Mouse (Mus musculus): ENCODE data around the gene Cd27. TPM values are rescaled to one million over a fixed set of nuclear protein-coding genes. Genes with fewer than 3 reads are reported as not detected.

Cd27 gene
- polyA plus RNA-seq, 1 experiment from 2014 or later, result 0.24 TPM

DNA sequence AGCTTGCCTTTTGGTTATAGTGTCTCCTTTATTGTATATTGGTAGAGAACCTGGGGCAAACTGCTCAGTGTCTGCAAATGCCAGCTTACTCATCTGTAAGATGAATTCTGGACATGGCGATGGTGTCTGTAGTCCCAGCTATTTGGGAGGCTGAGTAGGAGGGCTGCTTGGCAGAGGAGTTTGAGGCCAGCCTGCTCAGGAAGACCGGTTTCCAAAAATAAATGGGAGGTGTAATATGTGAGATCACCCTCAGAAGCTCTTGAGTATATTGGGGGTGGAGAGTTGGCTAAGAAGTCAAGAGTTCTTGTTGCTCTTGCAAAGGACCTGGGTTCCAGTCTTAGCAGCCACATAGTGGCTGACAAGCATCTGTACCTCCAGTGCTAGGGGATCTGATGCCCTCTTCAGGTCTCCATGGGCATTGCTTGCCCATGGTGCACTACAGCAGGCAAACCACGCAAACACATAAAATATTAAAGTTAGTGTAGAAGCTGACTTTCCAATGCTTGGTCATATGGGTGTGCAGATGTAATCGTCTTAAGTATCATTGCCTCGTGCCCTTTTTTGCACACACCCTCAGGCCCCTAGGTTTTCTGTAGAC lies 11.2 kb downstream of the Cd27 start:
- Histone ChIP-seq H3K9me3 (replicated peaks; ENCODE audit: control insufficient read depth, low read length) (no peaks in the 10 kb centered on the region), H3K27me3 (replicated peaks; ENCODE audit: control insufficient read depth, insufficient read depth, low read length) (no peaks in the 10 kb centered on the region), H3K9ac (ENCODE audit: low read length) (no peak overlapping the region), H3K36me3 (ENCODE audit: control insufficient read depth, insufficient read depth, low read length) (no peaks in the 10 kb centered on the region), H3K4me3 (ENCODE audit: low read depth, low read length) (no peak overlapping the region), H3K4me1 (ENCODE audit: control insufficient read depth, insufficient read depth, low read length) (no peaks in the 10 kb centered on the region), H3K4me2 (ENCODE audit: low read length) (no peak overlapping the region), H3K27ac (ENCODE audit: low read depth, low read length) (no peak overlapping the region)
- WGBS, result 80% methylated on average over 5 of the region's 5 CpGs
- ATAC-seq (no peak), DNase-seq (ENCODE audit: low spot score) (no peak)

GRCm38 (mm10) chr6:125222577-125222976 lies 14.2 kb downstream of the Cd27 start:
- H3K9ac ChIP-seq (ENCODE audit: low read length), result no peak overlapping the region
- WGBS, result 80% methylated on average over 3 of the region's 3 CpGs
- H3K4me2 ChIP-seq (ENCODE audit: low read length), result no peak overlapping the region
- H3K4me1 ChIP-seq (ENCODE audit: control insufficient read depth, insufficient read depth, low read length), result no peaks in the 10 kb centered on the region
- no peaks in the 10 kb centered on the region for H3K36me3 ChIP-seq (ENCODE audit: control insufficient read depth, insufficient read depth, low read length)
- ATAC-seq (no peak), DNase-seq (ENCODE audit: low spot score) (no peak)
- no peak overlapping the region for H3K4me3 ChIP-seq (ENCODE audit: low read depth, low read length)
- H3K9me3 ChIP-seq (replicated peaks; ENCODE audit: control insufficient read depth, low read length), result no peaks in the 10 kb centered on the region
- no peak overlapping the region; the same call in 1 of the 2 replicates for H3K27ac ChIP-seq (ENCODE audit: low read depth, low read length)
- no peaks in the 10 kb centered on the region for H3K27me3 ChIP-seq (replicated peaks; ENCODE audit: control insufficient read depth, insufficient read depth, low read length)

- no peak for DNase-seq (ENCODE audit: low spot score)
Observed at GRCm38 (mm10) chr6:125222146-125222545, 14.7 kb downstream of the Cd27 start.

GRCm38 (mm10) chr6:125221115-125221745 lies 15.6 kb downstream of the Cd27 start:
- H3K27ac ChIP-seq (ENCODE audit: low read depth, low read length), result no peak overlapping the region
- H3K9me3 ChIP-seq (replicated peaks; ENCODE audit: control insufficient read depth, low read length), result no peaks in the 10 kb centered on the region
- WGBS, result 88% methylated on average over 20 of the region's 20 CpGs
- H3K4me2 ChIP-seq (ENCODE audit: low read length), result no peak overlapping the region
- H3K36me3 ChIP-seq (ENCODE audit: control insufficient read depth, insufficient read depth, low read length), result no peaks in the 10 kb centered on the region
- no peak overlapping the region for H3K4me3 ChIP-seq (ENCODE audit: low read depth, low read length)
- no peak for DNase-seq (ENCODE audit: low spot score)
- H3K4me1 ChIP-seq (ENCODE audit: control insufficient read depth, insufficient read depth, low read length), result no peaks in the 10 kb centered on the region; the same call in 1 of the 2 replicates
- no peaks in the 10 kb centered on the region for H3K27me3 ChIP-seq (replicated peaks; ENCODE audit: control insufficient read depth, insufficient read depth, low read length)
- no peak for ATAC-seq
- no peak overlapping the region for H3K9ac ChIP-seq (ENCODE audit: low read length)

More at GRCm38 (mm10) chr6:125222146-125222545, 14.7 kb downstream of the Cd27 start:
- Histone ChIP-seq H3K4me2 (ENCODE audit: low read length) (no peak overlapping the region), H3K27me3 (replicated peaks; ENCODE audit: control insufficient read depth, insufficient read depth, low read length) (no peaks in the 10 kb centered on the region), H3K9me3 (replicated peaks; ENCODE audit: control insufficient read depth, low read length) (no peaks in the 10 kb centered on the region), H3K27ac (ENCODE audit: low read depth, low read length) (peak overlapping the region; percentile 10; the same call in 1 of the 2 replicates), H3K4me3 (ENCODE audit: low read depth, low read length) (no peak overlapping the region), H3K4me1 (ENCODE audit: control insufficient read depth, insufficient read depth, low read length) (no peaks in the 10 kb centered on the region), H3K36me3 (ENCODE audit: control insufficient read depth, insufficient read depth, low read length) (no peaks in the 10 kb centered on the region), H3K9ac (ENCODE audit: low read length) (no peak overlapping the region)
- no peak for ATAC-seq
- WGBS, result 70% methylated on average over 2 of the region's 2 CpGs

DNA sequence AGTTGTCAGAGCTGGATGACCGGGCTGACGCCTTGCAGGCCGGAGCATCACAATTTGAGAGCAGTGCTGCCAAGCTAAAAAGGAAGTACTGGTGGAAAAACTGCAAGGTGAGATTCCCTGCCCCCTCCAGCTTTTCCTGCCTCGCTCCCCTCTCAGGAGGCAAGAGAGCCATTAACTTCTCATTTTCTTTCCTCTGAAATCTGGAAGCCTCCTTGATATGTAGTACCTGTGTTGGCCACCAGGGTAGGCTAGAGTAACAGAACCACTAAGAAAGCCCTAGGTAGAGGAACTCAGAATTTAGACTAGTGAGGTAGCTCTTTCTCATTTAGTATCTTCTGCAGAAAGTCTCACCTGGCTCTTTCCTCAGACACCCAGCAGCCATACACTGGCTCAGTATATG lies 17.8 kb downstream of the Cd27 start:
- H3K27ac ChIP-seq (ENCODE audit: low read depth, low read length), result no peak overlapping the region
- DNase-seq (ENCODE audit: low spot score) (peak; percentile 63), ATAC-seq (no peak)
- WGBS, result 78% methylated on average over 4 of the region's 4 CpGs
- no peak overlapping the region for H3K9ac ChIP-seq (ENCODE audit: low read length)
- H3K4me1 ChIP-seq (ENCODE audit: control insufficient read depth, insufficient read depth, low read length), result peaks cover 4% of the 10 kb centered on the region; the same call in 1 of the 2 replicates
- no peaks in the 10 kb centered on the region for H3K27me3 ChIP-seq (replicated peaks; ENCODE audit: control insufficient read depth, insufficient read depth, low read length)
- H3K4me2 ChIP-seq (ENCODE audit: low read length), result no peak overlapping the region
- H3K36me3 ChIP-seq (ENCODE audit: control insufficient read depth, insufficient read depth, low read length), result no peaks in the 10 kb centered on the region
- no peaks in the 10 kb centered on the region for H3K9me3 ChIP-seq (replicated peaks; ENCODE audit: control insufficient read depth, low read length)
- no peak overlapping the region for H3K4me3 ChIP-seq (ENCODE audit: low read depth, low read length)

GRCm38 (mm10) chr6:125217899-125218298 lies 18.9 kb downstream of the Cd27 start:
- no peak for ATAC-seq
- no peak for DNase-seq (ENCODE audit: low spot score)
- H3K4me2 ChIP-seq (ENCODE audit: low read length), result no peak overlapping the region
- WGBS, result 87% methylated on average over 11 of the region's 11 CpGs
- H3K9me3 ChIP-seq (replicated peaks; ENCODE audit: control insufficient read depth, low read length), result no peaks in the 10 kb centered on the region
- H3K27me3 ChIP-seq (replicated peaks; ENCODE audit: control insufficient read depth, insufficient read depth, low read length), result 0 out of 2 replicates have a peak, but pooled peaks cover 3% of the 10 kb centered on the region
- peaks cover 4% of the 10 kb centered on the region; the same call in 1 of the 2 replicates for H3K4me1 ChIP-seq (ENCODE audit: control insufficient read depth, insufficient read depth, low read length)
- H3K36me3 ChIP-seq (ENCODE audit: control insufficient read depth, insufficient read depth, low read length), result no peaks in the 10 kb centered on the region
- no peak overlapping the region for H3K9ac ChIP-seq (ENCODE audit: low read length)
- H3K27ac ChIP-seq (ENCODE audit: low read depth, low read length), result no peak overlapping the region
- no peak overlapping the region for H3K4me3 ChIP-seq (ENCODE audit: low read depth, low read length)

- H3K36me3 ChIP-seq (ENCODE audit: control insufficient read depth, insufficient read depth, low read length), result no peaks in the 10 kb centered on the region
- H3K4me3 ChIP-seq (ENCODE audit: low read depth, low read length), result no peak overlapping the region
- no peak for DNase-seq (ENCODE audit: low spot score)
- no peak overlapping the region for H3K27ac ChIP-seq (ENCODE audit: low read depth, low read length)
- no peak overlapping the region for H3K4me2 ChIP-seq (ENCODE audit: low read length)
- 0 out of 2 replicates have a peak, but pooled peaks cover 3% of the 10 kb centered on the region for H3K27me3 ChIP-seq (replicated peaks; ENCODE audit: control insufficient read depth, insufficient read depth, low read length)
- no peak for ATAC-seq
- no peaks in the 10 kb centered on the region for H3K9me3 ChIP-seq (replicated peaks; ENCODE audit: control insufficient read depth, low read length)
- WGBS, result 88% methylated on average over 2 of the region's 2 CpGs
- peaks cover 4% of the 10 kb centered on the region; the same call in 1 of the 2 replicates for H3K4me1 ChIP-seq (ENCODE audit: control insufficient read depth, insufficient read depth, low read length)
- H3K9ac ChIP-seq (ENCODE audit: low read length), result no peak overlapping the region
Observed at GRCm38 (mm10) chr6:125216898-125217297, 19.9 kb downstream of the Cd27 start.

- Histone ChIP-seq H3K4me2 (ENCODE audit: low read length) (peak within 1 kb of the TSS; percentile 97), H3K4me1 (ENCODE audit: control insufficient read depth, insufficient read depth, low read length) (peaks cover 4% of the 10 kb centered on the region; the same call in 1 of the 2 replicates), H3K9me3 (replicated peaks; ENCODE audit: control insufficient read depth, low read length) (no peaks in the 10 kb centered on the region), H3K4me3 (ENCODE audit: low read depth, low read length) (peak within 1 kb of the TSS; percentile 63), H3K27me3 (replicated peaks; ENCODE audit: control insufficient read depth, insufficient read depth, low read length) (0 out of 2 replicates have a peak, but pooled peaks cover 3% of the 10 kb centered on the region), H3K9ac (ENCODE audit: low read length) (peak within 1 kb of the TSS; percentile 80), H3K36me3 (ENCODE audit: control insufficient read depth, insufficient read depth, low read length) (no peaks in the 10 kb centered on the region), H3K27ac (ENCODE audit: low read depth, low read length) (peak within 1 kb of the TSS; percentile 63; the same call in 1 of the 2 replicates)
- peak; percentile 98 for DNase-seq (ENCODE audit: low spot score)
- under 1% methylated on average over 48 of the region's 48 CpGs for WGBS
- ATAC-seq, result peak; percentile 97
Observed at GRCm38 (mm10) chr6:125215148-125215954, 21.5 kb downstream of the Cd27 start, which contains the start of gene Vamp1. Gene Vamp1, plus strand, starts transcription at chr6:125215551.

All from forebrain, embryonic 14.5 days (tissue).